Mouse (Mus musculus) hindbrain, embryonic 14.5 days (tissue): ENCODE results near the gene Mul1. TPM values are rescaled to one million over a fixed set of nuclear protein-coding genes. Genes with fewer than 3 reads are reported as not detected.

Experiments used
- ATAC-seq: fragments of 200-750 bp; cut with Nextera tagmentation; 2 replicates; pipeline ENCODE4 v1.8.0; 2017; ENCODE audit warnings: moderate number of reproducible peaks, mild to moderate bottlenecking, moderate TSS enrichment, moderate library complexity; ENCODE audit not compliant: low FRiP score
- DNase-seq: peaks from one replicate; pipeline ENCODE4 v3.0.0-alpha.2; 2015; ENCODE audit warnings: low spot score
- H3K27ac ChIP-seq: fragments of 300-500 bp; sonication (generic); 2 replicates; pipeline ENCODE4 v1.5.1; 2014; ENCODE audit warnings: mild to moderate bottlenecking, moderate library complexity
- H3K27me3 ChIP-seq: fragments of 300-500 bp; sonication (generic); 2 replicates; pipeline ENCODE4 v1.6.1; 2014; ENCODE audit warnings: mild to moderate bottlenecking, low read length, mixed read lengths; ENCODE audit not compliant: control insufficient read depth, insufficient read depth
- H3K36me3 ChIP-seq: fragments of 300-500 bp; sonication (generic); replicated peaks from 2 replicates; pipeline ENCODE4 v1.6.1; 2014; ENCODE audit not compliant: control insufficient read depth, insufficient read depth
- H3K4me1 ChIP-seq: fragments of 300-500 bp; sonication (generic); replicated peaks from 2 replicates; pipeline ENCODE4 v1.6.1; 2014; ENCODE audit warnings: antibody characterized with exemption, low read length, mixed read lengths; ENCODE audit not compliant: control insufficient read depth, insufficient read depth
- H3K4me2 ChIP-seq: fragments of 300-500 bp; sonication (generic); replicated peaks from 2 replicates; pipeline ENCODE4 v1.6.1; 2014; ENCODE audit warnings: mild to moderate bottlenecking, moderate library complexity
- H3K4me3 ChIP-seq: fragments of 300-500 bp; sonication (generic); replicated peaks from 2 replicates; pipeline ENCODE4 v1.5.1; 2014; ENCODE audit warnings: mild to moderate bottlenecking, low read length
- H3K9ac ChIP-seq: fragments of 300-500 bp; sonication (generic); 2 replicates; pipeline ENCODE4 v1.6.1; 2014
- H3K9me3 ChIP-seq: fragments of 300-500 bp; sonication (generic); 2 replicates; pipeline ENCODE4 v1.6.1; 2016; ENCODE audit warnings: low read length; ENCODE audit not compliant: control insufficient read depth
- WGBS: fragments of 180-500 bp; shearing (Covaris S2); extraction: QIAGEN DNeasy Blood & Tissue Kit; methylation state at CpG from one replicate; pipeline ENCODE4 v1.1.7; 2014; 5-methylcytosine and 5-hydroxymethylcytosine counted together
- polyA plus RNA-seq: library from polyadenylated mRNA; unstranded; fragments of >200 nt; fragmentation: Nextera tagmentation; extraction: Ambion mirVana; gene quantifications from 2 replicates; pipeline ENCODE4 v1.2.1, GENCODE M21; 2014

The Mul1 gene
- polyA plus RNA-seq, 1 experiment from 2014 or later, result 18.5 TPM

DNA sequence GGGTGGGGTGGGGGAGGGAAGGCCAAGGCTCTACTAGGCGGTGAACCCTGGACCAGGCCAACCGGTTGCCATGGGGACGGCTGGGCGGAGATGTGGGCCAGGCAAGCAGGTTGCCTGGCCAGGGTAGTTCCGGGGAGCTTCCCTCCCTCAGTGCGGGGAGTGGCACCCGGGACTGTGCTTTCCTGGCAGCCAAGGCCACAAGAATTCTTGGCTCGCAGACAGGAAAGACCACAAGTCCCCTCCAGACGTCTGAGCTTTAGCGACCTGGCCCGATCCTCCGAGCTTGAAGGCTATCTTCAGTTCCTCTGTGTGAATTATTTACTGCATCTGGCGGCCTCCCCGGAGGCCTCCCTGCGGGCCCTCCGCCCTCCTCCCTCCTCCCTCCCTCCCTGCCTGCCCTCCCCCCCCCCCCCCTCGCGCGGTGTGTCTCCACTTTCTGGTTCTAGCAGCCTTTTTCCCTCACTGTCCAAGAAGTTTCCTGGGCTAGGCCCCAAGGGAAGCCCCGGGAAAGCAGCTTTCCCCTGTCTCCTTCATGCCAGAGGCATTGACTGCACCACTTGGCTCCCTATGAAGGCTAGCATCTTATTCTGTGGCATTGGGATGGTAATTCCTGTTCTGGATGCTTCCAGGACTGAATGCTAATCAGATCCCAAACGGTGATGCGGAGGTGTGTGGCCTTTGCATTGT is 30.3 kb downstream of the Mul1 start:
- H3K27ac ChIP-seq, result no peak overlapping the region
- H3K36me3 ChIP-seq, result no peaks in the 10 kb centered on the region
- no peaks in the 10 kb centered on the region for H3K27me3 ChIP-seq
- WGBS, result 2% methylated on average over 19 of the region's 22 CpGs
- DNase-seq (peak; percentile 65), ATAC-seq (peak; percentile 67)
- H3K9ac ChIP-seq, result no peak overlapping the region
- H3K4me1 ChIP-seq, result peaks cover 33% of the 10 kb centered on the region
- H3K4me3 ChIP-seq, result no peak overlapping the region
- no peaks in the 10 kb centered on the region for H3K9me3 ChIP-seq
- H3K4me2 ChIP-seq, result peak overlapping the region; percentile 38

DNA sequence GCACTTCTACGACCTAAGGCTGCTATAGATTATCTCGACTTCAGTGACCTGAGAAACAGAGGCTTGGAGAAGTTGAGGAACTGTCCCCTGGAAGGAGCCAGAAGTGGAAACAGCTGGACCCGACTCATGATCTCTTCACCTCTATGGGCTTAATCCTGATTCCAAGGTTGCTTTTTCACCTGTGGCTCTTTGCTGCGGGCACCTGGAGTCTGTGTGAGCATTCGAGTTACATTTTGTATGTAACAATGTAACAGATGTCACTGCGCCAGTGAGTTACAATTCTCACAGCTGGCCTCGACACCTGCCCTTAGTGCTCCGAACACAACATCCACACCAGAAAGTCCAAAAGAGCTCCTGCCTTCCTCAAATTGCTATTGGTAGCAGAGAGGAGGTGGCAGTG is 31.0 kb downstream of the Mul1 start:
- no peak overlapping the region for H3K4me2 ChIP-seq
- WGBS, result 38% methylated on average over 8 of the region's 8 CpGs
- no peaks in the 10 kb centered on the region for H3K27me3 ChIP-seq
- H3K4me1 ChIP-seq, result peaks cover 33% of the 10 kb centered on the region
- H3K9ac ChIP-seq, result no peak overlapping the region
- no peaks in the 10 kb centered on the region for H3K36me3 ChIP-seq
- no peak for ATAC-seq
- H3K27ac ChIP-seq, result no peak overlapping the region
- no peak overlapping the region for H3K4me3 ChIP-seq
- H3K9me3 ChIP-seq, result no peaks in the 10 kb centered on the region
- DNase-seq, result no peak

GRCm38 (mm10) chr4:138466690-138467089 is 32.2 kb downstream of the Mul1 start:
- Histone ChIP-seq H3K36me3 (no peaks in the 10 kb centered on the region), H3K9me3 (no peaks in the 10 kb centered on the region), H3K27me3 (no peaks in the 10 kb centered on the region), H3K4me2 (no peak overlapping the region), H3K27ac (no peak overlapping the region), H3K4me1 (peaks cover 33% of the 10 kb centered on the region), H3K9ac (no peak overlapping the region), H3K4me3 (no peak overlapping the region)
- ATAC-seq, result no peak
- no peak for DNase-seq
- WGBS, result 74% methylated on average over 6 of the region's 6 CpGs

DNA sequence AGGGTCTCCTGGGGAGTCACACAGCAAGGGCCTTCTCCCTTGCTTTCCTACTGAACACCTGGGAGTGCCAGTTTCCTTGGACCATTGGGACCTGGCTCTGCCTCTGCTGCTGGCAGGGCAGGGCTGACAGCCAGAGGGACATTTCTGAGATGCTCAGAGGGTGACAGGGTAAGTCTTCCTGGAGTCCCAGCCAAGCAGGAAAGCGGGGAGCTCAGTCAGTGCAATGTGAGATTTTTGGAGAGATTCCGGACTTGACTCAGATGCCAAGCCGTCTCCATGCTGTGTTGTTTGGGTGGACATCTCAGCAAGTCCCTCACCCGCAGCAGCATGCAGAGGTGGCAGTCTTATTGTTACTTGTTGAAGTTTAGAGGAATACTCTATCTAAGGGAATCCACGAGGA is 33.0 kb downstream of the Mul1 start:
- Histone ChIP-seq H3K4me1 (peaks cover 31% of the 10 kb centered on the region), H3K27ac (no peak overlapping the region), H3K9ac (no peak overlapping the region), H3K9me3 (no peaks in the 10 kb centered on the region), H3K27me3 (no peaks in the 10 kb centered on the region), H3K4me3 (no peak overlapping the region), H3K4me2 (no peak overlapping the region), H3K36me3 (no peaks in the 10 kb centered on the region)
- ATAC-seq (no peak), DNase-seq (no peak)
- WGBS, result 90% methylated on average over 5 of the region's 5 CpGs

DNA sequence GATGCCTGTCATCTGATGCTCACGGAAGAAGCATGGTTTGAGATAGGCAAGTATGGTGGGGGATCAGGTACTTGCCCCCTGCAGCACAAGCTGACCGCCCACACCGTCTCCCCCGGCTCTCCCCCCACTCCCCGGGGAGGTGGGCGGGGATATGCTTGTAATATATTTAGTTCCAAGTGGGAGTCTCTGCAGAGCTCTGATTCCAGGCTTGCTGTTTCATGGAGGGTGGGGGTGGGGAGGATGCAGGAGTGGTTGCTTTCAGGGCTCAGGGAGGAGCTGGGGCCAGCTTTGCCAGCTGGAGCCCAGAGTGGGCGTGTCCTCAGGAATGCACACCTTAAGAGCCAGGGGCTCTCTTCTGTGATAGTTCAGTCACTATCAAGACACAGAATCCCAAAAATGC is 34.6 kb downstream of the Mul1 start:
- Histone ChIP-seq H3K9me3 (no peaks in the 10 kb centered on the region), H3K9ac (no peak overlapping the region), H3K27ac (no peak overlapping the region), H3K4me2 (no peak overlapping the region), H3K4me1 (peaks cover 17% of the 10 kb centered on the region), H3K27me3 (no peaks in the 10 kb centered on the region), H3K36me3 (no peaks in the 10 kb centered on the region), H3K4me3 (no peak overlapping the region)
- no peak for DNase-seq
- WGBS, result 17% methylated on average over 7 of the region's 7 CpGs
- ATAC-seq, result no peak

DNA sequence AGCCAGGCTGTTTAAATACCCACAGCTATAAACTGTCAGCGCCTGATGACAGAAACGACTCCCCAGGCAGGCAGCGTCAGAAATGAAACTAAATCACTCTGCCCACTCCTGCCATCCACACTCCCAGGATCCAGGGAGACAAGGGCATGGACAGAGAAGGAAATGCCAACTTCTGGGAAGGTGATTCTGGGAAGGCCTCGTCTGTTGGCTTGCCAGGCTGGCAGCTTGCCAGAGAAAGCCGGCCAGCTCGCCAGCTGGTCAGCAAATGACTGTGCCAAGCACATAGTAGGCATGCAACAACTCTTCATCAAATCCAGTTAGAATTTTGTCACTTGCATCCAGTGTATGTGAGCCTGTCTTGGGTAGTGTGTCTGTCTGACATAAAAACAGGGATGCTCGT is 36.8 kb downstream of the Mul1 start:
- no peak for ATAC-seq
- no peaks in the 10 kb centered on the region for H3K36me3 ChIP-seq
- 57% methylated on average over 7 of the region's 7 CpGs for WGBS
- DNase-seq, result no peak
- H3K4me2 ChIP-seq, result no peak overlapping the region
- H3K27me3 ChIP-seq, result no peaks in the 10 kb centered on the region
- no peak overlapping the region for H3K4me3 ChIP-seq
- no peak overlapping the region for H3K27ac ChIP-seq
- H3K4me1 ChIP-seq, result 0 out of 2 replicates have a peak, but pooled peaks cover 6% of the 10 kb centered on the region
- no peaks in the 10 kb centered on the region for H3K9me3 ChIP-seq
- no peak overlapping the region for H3K9ac ChIP-seq

- no peak overlapping the region for H3K4me2 ChIP-seq
- no peaks in the 10 kb centered on the region for H3K36me3 ChIP-seq
- no peak overlapping the region for H3K4me3 ChIP-seq
- ATAC-seq (no peak), DNase-seq (no peak)
- H3K9me3 ChIP-seq, result no peaks in the 10 kb centered on the region
- no peak overlapping the region for H3K27ac ChIP-seq
- H3K27me3 ChIP-seq, result no peaks in the 10 kb centered on the region
- 80% methylated on average over 7 of the region's 7 CpGs for whole genome bisulfite sequencing
- no peaks in the 10 kb centered on the region for H3K4me1 ChIP-seq
- no peak overlapping the region for H3K9ac ChIP-seq
These were observed 45.1 kb downstream of the Mul1 start for GRCm38 (mm10) chr4:138479595-138479994.

DNA sequence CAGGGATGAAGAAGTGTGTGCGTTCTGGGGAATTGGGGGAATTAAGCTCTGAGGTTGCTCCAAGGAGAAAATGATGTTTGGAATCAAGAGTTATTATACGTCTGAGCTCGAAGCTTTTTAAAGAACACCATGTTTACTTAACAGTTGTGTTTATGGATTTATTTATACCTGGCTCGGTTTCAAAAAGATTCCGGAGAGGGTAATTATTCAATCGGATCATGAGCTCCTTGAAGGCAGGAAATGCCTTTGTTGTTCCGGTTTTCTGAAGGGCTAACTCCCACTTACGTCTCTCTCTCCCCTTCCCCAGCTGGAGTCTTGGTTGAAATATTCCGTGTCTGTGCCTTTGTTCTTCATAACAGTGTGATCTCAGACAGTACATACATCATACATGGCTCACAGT is 46.5 kb downstream of the Mul1 start:
- H3K4me2 ChIP-seq, result no peak overlapping the region
- no peaks in the 10 kb centered on the region for H3K36me3 ChIP-seq
- H3K4me1 ChIP-seq, result no peaks in the 10 kb centered on the region
- no peak overlapping the region for H3K9ac ChIP-seq
- no peak overlapping the region for H3K27ac ChIP-seq
- no peak overlapping the region for H3K4me3 ChIP-seq
- no peaks in the 10 kb centered on the region for H3K27me3 ChIP-seq
- DNase-seq (no peak), ATAC-seq (no peak)
- no peaks in the 10 kb centered on the region for H3K9me3 ChIP-seq
- WGBS, result 58% methylated on average over 9 of the region's 9 CpGs

DNA sequence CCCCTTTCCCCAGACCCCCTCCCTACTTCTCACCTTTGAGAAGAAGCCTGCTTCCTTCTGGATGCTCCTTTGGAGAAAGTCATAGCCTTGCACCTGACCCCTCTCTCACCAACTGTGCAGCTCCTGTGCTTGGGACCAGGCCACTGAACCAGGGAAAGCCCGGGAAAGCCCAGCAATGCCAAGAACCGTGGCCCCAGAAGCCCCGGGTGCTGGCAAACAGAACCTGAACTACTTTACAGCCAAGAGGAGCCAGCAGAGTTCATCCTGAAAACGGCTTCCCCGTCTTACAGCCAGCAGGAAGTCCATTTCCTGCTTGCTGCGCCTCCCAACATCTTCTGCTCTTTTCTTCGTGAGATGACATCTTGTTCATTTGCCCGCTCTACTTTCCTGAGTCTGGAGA is 48.2 kb downstream of the Mul1 start:
- Histone ChIP-seq H3K4me2 (no peak overlapping the region), H3K27ac (no peak overlapping the region), H3K27me3 (no peaks in the 10 kb centered on the region), H3K9me3 (no peaks in the 10 kb centered on the region), H3K9ac (no peak overlapping the region), H3K4me1 (no peaks in the 10 kb centered on the region), H3K4me3 (no peak overlapping the region), H3K36me3 (no peaks in the 10 kb centered on the region)
- WGBS, result 78% methylated on average over 8 of the region's 8 CpGs
- ATAC-seq (no peak), DNase-seq (no peak)

GRCm38 (mm10) chr4:138488241-138488640 is 53.8 kb downstream of the Mul1 start:
- Histone ChIP-seq H3K9me3 (no peaks in the 10 kb centered on the region), H3K4me1 (peaks cover 11% of the 10 kb centered on the region; the same call in 1 of the 2 replicates), H3K36me3 (no peaks in the 10 kb centered on the region), H3K9ac (no peak overlapping the region), H3K4me2 (no peak overlapping the region), H3K27ac (no peak overlapping the region), H3K27me3 (no peaks in the 10 kb centered on the region), H3K4me3 (no peak overlapping the region)
- no peak for DNase-seq
- 25% methylated on average over 8 of the region's 8 CpGs for WGBS
- no peak for ATAC-seq
